Mouse (Mus musculus): ENCODE data around the gene Ncbp2. TPM values are rescaled to one million over a fixed set of nuclear protein-coding genes. Genes with fewer than 3 reads are reported as not detected.
"Not testable (repeated sequence)": the region's sequence is repeated elsewhere in the genome, so short reads cannot be mapped to it uniquely, and the experiment has no call there.

Ncbp2 gene
- total RNA-seq, 2 experiments from 2014 or later, result 50.9 to 53.8 TPM

DNA sequence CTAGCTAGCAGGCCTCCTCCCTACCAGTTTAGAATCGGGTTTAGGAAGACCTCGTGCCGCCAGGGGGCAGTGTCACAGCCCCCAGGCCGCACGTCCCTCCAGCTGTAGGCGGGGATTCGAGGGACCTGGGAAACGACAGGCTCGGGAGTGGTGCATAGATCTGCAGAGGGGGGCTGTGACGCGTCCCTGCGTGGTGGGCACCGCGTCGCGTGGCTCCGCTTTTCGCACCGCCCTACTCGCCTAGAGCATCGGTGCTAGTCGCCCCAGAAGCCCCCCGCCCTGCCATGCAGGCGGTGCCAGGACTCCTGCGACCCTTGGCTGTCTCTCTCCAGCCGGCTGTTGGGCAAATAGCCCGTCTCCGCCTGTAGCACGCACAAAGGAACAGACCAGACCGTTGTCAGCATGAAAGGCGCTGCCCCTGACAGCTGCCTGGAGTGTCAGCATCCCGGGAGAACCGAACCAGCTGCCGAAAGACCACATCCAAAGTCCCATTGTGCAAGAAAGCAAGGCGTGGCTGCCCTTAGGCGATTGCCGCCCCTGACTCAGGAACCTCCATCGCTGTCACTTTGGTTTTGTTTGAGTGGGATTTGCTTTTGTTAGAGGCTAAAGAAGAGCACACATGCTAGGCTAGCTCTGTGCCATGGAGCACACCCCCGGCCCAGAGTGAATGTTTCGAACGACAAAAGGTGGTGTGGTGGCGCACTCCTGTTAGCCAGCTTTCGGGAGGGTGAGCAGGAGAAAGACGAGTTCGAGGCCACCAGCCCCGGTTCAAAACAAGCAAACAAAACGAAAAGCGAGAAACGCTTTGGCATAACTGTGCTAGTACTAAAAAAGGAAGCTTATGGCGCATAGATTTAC, 15.2 kb upstream of the Ncbp2 start:
- DNase-seq (ENCODE audit: low spot score in 2 of 2), result peak; percentile 90 to 95
- intact Hi-C loops (cut with DNase I), result loop anchor here (5.0 kb wide), 1 partner anchor 181 kb away; no protein-coding TSS in a partner anchor

DNA sequence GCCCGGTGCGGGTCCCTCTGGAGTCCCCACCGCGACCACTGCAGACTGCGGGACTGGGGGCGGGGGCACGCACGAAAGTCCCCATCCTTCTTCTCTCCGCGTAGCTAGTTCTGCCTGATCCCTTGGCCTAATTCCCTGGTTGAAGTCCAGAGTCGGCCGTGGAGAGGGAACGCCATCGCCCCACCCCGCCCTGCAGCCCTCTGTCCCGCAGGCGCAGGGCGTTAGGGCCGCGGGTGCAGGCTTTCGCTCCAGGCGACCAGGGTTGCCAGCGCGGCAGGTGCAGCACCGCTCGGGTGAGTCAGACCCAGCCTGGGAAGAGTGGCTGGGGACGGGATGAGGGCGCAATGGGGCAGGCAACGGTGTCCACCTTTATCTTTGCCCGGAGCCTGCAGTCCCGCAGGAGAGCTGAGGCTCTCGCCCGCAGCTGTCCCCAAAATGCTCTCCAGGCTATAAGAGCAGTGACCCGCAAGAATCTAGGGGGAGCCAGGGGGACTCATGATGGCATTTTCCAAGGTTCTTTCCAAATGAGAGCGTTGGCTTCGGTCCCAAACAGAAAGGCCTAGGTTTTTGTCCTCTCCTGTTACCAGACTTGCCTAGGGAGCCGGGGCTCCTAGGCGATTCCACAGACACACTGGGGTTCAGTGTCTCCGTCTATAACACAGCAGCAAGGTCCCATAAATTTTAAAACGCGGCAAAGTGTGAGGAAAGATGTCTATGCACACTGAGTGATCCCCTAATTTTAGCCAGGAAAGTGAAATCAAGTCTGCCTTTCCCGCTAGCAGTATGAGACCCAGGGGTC, 14.4 kb upstream of the Ncbp2 start, which contains the start of gene Pigz:
Gene Pigz, plus strand, starts transcription at position 101 of the 799 bp plus-strand sequence.
- DNase-seq (ENCODE audit: low spot score in 2 of 2), result peak; percentile 42 to 45
- intact Hi-C loops (cut with DNase I), result loop anchor here (5.0 kb wide), 1 partner anchor 182 kb away; no protein-coding TSS in a partner anchor

DNA sequence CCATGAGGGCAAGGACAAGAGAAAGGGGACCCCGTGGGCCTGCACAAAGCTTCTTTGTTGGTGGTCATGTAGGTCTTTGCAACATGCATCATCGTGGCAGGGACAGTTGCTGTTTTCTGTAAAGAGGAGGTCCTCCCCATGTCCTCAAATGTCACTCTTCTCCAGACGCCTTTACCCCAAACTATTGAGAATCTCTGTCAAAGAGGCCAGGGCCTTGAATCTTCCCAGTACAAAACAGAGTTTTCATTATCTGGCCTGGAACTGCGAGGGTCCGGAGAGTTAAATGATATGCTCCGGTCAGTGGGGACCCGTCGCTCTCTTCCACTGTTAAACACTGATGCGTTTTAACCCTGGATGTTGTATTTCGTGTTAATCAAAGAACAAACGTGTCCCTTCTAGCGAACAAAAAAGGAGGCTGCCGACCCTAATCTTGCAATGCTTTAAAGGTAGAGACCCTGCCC, 13.7 kb upstream of the Ncbp2 start:
- intact Hi-C loops (cut with DNase I), result loop anchor here (5.0 kb wide), 1 partner anchor 182 kb away; no protein-coding TSS in a partner anchor
- peak in 1 of 2 experiments; percentile 36 for DNase-seq (ENCODE audit: low spot score in 2 of 2)

DNA sequence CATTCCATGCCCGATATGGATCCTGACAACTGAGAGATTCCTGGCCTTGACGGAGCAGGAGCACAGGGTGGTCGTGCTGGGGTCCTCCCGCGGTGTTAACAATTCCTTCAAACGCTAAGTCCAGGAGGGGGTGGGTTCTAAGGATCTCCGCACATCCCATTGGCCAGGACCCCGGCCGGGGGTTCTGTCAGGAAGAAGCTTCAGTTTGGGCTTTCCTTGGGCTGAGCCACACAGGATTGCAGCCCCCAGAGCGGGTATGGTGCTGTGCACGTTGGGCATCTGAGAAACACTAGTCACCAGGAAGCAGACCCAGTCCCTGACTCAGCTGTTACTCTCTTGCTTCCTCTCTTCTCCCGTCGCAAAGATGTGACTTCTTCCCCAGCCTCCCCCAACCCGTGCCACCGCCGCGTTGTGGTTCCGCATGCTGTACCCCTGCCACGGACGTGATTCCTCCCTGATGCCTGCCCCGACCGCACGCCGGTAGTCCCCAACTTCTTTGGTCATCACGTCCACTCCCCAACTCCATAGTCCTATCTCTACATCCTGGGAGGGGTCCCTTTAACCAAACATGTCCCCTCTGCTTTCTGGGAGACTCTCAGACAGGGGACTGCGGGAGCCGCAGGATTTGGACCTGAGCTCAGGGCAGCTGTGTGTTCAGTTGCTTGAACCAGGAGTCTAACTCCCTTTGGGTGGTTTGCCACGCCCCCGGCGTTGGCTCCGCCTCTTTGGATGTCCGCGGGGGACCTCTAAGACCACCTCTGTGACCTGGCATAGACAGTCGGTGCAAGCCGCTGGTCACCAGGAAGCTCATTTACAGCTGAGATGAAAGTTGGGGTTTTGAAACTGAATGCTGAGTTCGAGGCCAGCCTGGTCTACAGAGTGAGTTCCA, 13.0 kb upstream of the Ncbp2 start:
- peak; percentile 48 to 71 for DNase-seq (ENCODE audit: low spot score in 2 of 2)

DNA sequence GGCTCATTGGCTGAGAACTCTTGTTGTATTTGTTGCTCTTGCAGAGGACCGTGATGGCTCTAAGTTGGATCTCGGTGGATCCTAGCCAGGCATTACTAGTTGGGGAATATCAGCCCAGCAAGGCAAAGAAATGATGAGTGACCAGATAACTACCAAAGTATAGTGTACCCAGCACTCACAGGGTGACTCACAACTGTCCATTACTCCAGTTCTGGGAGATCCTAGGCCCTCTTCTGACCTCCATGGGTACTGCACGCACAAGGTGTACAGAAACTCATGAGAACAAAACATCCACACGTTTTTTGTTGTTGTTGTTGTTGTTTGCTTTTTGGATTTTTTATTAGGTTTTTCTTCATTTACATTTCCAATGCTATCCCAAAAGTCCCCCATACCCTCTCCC, 11.7 kb upstream of the Ncbp2 start:
- intact Hi-C loops (cut with DNase I), result no loop called here

More for the DNA sequence above, 13.0 kb upstream of the Ncbp2 start:
- intact Hi-C loops (cut with DNase I), result no loop called here

DNA sequence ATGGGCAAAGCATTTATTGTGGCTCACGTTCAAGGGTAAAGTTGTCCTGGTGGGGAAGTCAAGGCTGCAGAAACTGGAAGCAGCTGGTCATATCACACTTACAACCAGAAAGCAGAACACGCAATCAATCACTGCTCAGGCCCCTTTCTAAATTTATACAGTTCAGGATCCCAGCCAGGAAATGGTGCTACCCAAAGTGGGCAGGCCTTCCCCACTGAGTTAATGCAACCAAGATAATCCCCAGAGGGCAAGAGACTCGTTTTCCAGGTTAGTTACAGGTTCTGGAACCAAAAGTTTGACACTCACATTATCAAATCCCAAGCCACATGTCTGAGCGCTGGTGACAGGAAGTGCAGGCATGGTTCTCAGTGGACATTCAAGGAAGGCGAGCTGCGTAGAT, 9.5 kb upstream of the Ncbp2 start:
- intact Hi-C loops (cut with DNase I), result no loop called here
- DNase-seq (ENCODE audit: low spot score in 2 of 2), result no peak

More for the DNA sequence above, 11.7 kb upstream of the Ncbp2 start:
- no peak for DNase-seq (ENCODE audit: low spot score in 2 of 2)

DNA sequence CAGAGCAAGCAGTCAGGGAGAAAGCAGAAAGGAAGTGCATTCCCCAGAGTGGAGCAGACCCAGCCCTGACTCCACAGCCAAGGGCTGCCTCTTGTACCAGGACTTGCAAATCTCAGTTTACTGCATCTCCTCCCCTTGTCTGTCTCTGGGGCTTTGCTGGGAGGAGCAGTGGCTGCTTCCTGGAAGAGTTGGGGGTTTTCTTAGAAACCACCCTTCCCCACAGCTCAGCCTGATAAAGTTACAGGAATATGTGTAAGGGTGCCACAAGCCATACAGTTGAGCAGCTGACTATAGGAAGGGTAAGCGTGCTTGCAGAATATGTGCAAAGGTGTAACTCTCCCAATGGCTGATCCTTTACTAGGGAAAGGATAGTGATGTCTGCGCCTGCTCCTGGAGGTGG, 7.7 kb upstream of the Ncbp2 start:
- intact Hi-C loops (cut with DNase I), result no loop called here
- no peak for DNase-seq (ENCODE audit: low spot score in 2 of 2)

DNA sequence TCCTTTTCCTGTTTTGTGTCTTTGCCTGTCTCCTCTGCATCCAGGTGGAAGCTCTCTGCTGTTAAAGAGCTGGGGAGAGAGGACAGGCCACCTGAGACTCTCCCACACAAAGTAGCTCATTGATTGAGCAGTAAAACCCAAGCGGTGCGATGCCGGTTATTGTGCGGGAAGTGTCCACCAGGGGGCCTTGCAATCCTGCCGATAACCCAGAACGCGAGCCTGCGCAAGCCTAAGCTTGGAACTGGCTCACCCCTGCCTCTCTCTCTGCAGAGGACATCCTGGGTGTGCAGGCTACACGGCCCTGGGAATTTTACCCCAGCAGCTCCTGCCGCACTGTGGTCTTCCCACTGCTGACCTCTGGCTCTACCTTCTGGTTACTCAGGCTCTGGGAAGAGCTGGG, 4.3 kb upstream of the Ncbp2 start:
- peak; percentile 80 to 83 for DNase-seq (ENCODE audit: low spot score in 2 of 2)
- intact Hi-C loops (cut with DNase I), result no loop called here

DNA sequence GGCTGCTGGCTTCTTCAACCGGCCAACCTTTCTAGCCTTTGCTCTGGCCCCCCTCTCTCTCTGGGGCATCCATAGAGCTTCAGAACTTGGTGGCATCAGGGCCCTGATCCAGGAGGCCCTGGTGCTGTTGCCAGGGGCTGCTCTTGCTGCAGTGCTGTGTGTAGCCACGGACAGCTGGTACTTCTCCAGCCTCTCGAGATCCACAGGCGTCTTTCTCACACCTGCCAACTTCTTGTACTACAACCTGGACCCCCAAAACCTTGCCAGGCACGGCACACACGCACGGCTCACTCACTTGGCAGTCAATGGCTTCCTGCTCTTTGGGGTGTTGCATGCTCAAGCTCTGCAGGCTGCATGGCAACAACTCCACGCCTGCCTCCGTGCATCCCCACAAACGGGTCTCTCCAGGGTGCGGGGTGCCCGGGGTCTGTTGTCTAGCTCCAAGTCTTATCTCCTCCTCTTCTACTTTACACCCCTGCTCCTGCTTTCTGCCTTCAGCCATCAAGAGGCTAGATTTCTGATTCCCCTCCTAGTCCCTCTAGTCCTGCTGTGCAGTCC, 3.5 kb upstream of the Ncbp2 start:
- intact Hi-C loops (cut with DNase I), result no loop called here
- DNase-seq (ENCODE audit: low spot score in 2 of 2), result peak in 1 of 2 experiments; percentile 23

DNA sequence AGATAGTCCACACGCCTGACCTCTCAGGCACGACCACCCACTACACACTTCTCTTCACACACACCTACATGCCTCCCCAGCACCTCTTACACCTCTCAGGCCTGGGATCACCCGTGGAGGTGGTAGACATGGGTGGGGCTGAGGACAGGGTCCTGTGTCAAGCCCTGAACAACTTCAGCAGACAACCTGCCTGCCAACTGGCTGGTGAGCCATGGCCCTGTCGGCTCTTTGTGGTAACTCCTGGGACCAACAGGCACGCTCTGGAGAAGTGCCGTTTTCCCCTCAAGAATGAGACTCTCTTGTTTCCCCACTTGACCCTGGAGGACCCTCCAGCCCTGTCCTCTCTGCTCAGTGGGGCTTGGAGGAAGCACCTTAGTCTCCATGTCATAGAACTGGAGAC, 2.9 kb upstream of the Ncbp2 start:
- intact Hi-C loops (cut with DNase I), result no loop called here
- DNase-seq (ENCODE audit: low spot score in 2 of 2), result no peak

DNA sequence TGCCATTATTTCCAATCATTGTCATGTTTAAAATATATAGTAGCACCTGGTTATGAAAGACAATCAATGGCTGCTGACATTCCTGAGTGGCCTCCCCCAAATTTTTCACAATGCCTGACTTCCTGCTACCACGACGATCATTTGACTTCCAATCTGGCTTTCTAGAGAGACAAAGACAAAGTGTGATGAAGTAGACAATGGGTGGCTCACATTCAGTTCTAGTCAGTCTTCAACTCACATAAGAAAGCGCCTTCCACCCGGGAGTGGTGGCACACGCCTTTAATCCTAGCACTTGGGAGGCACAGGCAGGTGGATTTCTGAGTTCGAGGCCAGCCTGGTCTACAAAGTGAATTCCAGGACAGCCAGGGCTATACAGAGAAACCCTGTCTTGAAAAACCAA, 2.3 kb upstream of the Ncbp2 start:
- DNase-seq (ENCODE audit: low spot score in 2 of 2); intact Hi-C loops (cut with DNase I): not testable (repeated sequence)

DNA sequence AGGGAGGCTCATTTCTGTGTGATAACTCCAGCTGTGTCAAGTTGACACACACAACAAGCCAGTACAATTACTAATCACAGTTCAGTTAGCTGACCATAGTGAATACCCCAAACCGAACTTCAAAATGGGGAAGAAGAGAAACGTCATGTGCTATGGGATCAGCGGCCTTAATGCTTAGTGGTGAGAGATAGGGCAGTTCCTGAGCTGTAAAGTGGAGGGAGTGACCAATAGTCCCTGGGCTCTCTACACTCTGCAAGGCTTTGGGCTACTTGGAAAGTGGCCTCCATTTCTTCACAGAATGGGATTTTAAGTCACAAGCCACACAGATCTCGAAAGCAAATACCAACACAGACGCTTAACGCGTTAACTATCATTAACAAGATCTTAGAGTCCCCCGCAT, 980 bp upstream of the Ncbp2 start:
- DNase-seq (ENCODE audit: low spot score in 2 of 2), result no peak
- intact Hi-C loops (cut with DNase I), result no loop called here

DNA sequence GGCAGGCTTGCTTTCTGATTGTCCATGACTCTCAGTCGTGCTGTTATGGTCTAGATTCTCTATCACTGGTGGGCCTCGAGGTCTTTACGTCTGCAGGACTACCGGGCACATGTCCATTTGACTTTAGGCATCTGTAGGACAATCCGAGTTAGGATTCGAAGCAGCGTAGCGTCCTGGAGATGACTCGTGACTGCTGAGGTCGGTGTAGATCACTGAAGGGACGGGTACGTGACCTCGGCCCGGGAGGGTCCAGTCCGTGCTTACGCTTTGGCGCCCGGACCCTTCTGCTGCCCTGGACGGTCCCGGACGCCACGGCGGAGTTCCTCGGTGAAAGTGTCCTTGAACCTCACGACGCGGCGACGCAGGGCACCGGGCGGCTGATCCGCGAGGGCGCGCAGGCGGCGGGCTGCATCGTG, 404 bp upstream of the Ncbp2 start:
- intact Hi-C loops (cut with DNase I), result loop anchor here (2.0 kb wide), 1 partner anchor 55 kb away; the partner anchor contains the start of gene Senp5
- peak in 1 of 2 experiments; percentile 36 for DNase-seq (ENCODE audit: low spot score in 2 of 2)

DNA sequence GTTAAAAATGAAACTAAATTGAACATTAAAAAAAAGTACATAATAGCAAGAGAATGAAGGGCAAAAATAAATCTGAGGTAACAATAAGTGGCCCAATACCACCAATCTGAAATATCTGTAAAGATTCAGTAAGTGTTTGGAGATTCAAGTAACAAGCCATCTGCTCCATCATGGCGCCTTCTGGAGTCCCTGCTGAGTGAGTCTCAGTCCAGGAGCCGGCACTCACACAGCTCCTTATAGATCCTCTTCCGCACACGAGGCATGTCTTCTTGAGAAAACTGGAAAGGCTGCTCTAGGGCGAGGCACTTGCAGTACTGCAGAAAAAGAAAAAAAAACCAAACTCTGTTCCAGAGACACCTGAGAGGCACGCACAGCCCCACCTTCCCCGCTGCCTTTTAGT, 14.9 kb downstream of the Ncbp2 start:
- DNase-seq (ENCODE audit: low spot score in 2 of 2), result peak in 1 of 2 experiments; percentile 67
- intact Hi-C loops (cut with DNase I), result no loop called here

DNA sequence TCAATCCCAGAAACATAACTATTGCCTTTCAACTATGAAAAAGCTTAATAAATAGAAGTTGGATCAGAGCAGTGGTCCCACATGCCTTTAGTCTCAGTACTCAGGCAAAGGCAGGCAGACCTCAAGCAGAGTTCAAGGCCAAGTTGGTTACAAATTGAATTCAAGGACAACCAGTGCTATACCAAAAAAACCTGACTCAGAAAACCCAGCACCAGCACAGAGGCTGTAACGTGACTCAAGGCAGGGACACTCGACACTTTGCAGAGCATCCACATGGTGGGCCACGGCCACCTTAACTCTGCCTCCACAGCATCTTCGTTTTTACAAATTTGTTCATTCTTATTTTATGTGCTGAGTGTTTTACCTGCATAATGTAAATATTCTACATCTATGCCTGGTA, 26.9 kb downstream of the Ncbp2 start:
- intact Hi-C loops (cut with DNase I), result no loop called here
- no peak for DNase-seq (ENCODE audit: low spot score in 2 of 2)

DNA sequence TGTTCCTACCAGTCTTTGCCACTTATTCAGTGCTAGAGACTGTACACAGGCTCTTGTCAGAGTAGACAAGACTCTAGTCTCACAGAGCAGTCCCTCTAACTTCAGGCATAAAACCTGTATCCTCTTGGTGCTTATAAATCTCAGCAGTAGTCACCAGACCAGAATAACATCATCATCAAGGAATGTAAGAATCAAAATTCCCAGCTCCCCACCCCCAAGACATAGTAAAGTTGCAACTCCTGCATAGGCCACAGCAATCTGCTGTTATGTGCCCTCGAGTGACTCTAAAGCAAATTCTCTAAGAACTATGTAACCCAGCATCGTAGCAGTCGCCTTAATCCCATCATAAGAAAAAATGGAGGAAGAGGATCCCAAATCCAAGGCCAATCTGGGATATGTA, 31.2 kb downstream of the Ncbp2 start:
- intact Hi-C loops (cut with DNase I), result no loop called here
- no peak for DNase-seq (ENCODE audit: low spot score in 2 of 2)

DNA sequence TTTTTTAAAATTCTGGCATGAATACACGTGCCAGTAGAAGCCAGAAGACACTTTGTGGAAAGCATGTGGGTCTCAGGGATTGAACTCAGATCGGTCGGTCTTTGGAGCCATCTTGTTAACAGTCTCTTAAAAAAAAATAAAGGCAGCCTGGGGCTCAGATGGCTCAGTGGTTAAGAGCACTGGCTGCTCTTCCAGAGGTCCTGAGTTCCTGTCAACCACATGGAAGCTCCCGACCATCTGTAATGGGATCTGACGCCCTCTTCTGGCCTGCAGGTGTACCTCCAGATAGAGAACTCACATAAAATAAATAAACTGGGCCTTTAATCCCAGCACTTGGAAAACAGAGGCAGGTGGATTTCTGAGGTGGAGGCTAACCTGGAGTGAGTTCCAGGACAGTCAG, 32.6 kb downstream of the Ncbp2 start:
- intact Hi-C loops (cut with DNase I), result no loop called here
- no peak for DNase-seq (ENCODE audit: low spot score in 2 of 2)

DNA sequence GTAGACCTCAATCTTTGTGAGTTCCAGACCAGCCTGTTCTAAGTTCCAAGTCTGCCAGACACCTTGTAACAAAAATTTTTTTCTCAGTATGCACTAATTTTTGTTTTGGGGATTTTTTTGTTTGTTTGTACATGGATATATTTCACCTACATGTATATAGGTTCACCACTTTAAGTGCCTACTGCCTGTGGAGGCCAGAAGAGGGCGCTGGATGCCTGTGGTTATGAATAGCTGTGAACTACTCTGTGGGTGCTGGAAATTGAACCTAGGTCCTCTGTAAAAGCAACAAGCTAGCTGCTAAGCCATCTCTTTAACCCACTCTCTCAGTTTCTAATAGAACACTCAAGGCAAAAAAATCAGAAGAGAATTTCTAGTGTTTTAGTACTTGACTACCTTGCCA, 43.7 kb downstream of the Ncbp2 start:
- intact Hi-C loops (cut with DNase I), result no loop called here
- DNase-seq (ENCODE audit: low spot score in 2 of 2), result no peak

DNA sequence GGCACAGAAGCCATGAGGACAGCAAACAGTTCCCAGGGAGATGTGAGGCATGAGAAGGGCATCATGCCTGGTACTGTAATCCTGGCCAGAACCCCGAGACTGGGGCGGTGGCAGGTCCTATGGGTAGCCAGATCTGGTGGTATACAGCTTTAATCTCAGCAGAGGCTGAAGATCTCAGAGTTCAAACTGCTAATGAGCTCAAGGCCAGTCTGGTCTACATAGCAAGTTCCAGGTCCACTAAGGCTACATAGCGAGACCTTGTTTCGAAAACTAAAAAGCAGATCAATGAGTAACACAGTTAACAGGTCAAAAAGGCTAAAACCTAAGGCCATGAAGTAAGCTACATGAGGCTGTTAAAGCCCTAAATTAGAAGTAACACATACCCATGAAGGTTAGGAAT, 44.9 kb downstream of the Ncbp2 start:
- intact Hi-C loops (cut with DNase I), result no loop called here

More for the DNA sequence above, 44.9 kb downstream of the Ncbp2 start:
- DNase-seq (ENCODE audit: low spot score in 2 of 2), result no peak

Data from left cerebral cortex, postnatal 25 days (tissue).